Mouse (Mus musculus) myocyte (in vitro differentiated cells): ENCODE results near the gene Rapgef1.

ENCODE experiments used
- MAX ChIP-seq: IDR thresholded peaks from one replicate; pipeline ENCODE4 v1.6.1; 2011; ENCODE audit warnings: low read depth, mild to moderate bottlenecking, control low read depth
- POLR2A ChIP-seq: IDR thresholded peaks from one replicate; pipeline ENCODE4 v1.6.1; 2011; ENCODE audit warnings: low read depth, mild to moderate bottlenecking, control low read depth, moderate library complexity; ENCODE audit not compliant: insufficient read length
- POLR2AphosphoS2 ChIP-seq: IDR thresholded peaks from one replicate; pipeline ENCODE4 v1.6.1; 2011; ENCODE audit warnings: low read depth, control low read depth; ENCODE audit not compliant: insufficient read length
- SRF ChIP-seq: IDR thresholded peaks from one replicate; pipeline ENCODE4 v1.6.1; 2011; ENCODE audit warnings: low read depth; ENCODE audit not compliant: control insufficient read depth, insufficient read length
- TCF12 ChIP-seq: IDR thresholded peaks from one replicate; pipeline ENCODE4 v1.6.1; 2011; ENCODE audit warnings: mild to moderate bottlenecking, control low read depth; ENCODE audit not compliant: poor library complexity, insufficient read depth, severe bottlenecking

GRCm38 (mm10) chr2:29700898-29701297 lies 81.4 kb downstream of the Rapgef1 start:
- no peak for TF ChIP-seq POLR2A
- TF ChIP-seq MAX: no peak
- TF ChIP-seq POLR2AphosphoS2: no peak
- no peak for TF ChIP-seq SRF
- no peak for TF ChIP-seq TCF12
